Mouse (Mus musculus) megakaryocyte, embryonic 14.5 days (primary cell): ENCODE measurements around the gene Chmp5. TPM values are rescaled to one million over a fixed set of nuclear protein-coding genes. Genes with fewer than 3 reads are reported as not detected.

Experiments used
- H3K27me3 ChIP-seq: replicated peaks from 2 replicates; pipeline ENCODE3; 2012; ENCODE audit warnings: inconsistent platforms
- H3K36me3 ChIP-seq: replicated peaks from 2 replicates; pipeline ENCODE3; 2012; ENCODE audit warnings: low read length, inconsistent platforms, mixed read lengths
- H3K4me1 ChIP-seq: 2 replicates; pipeline ENCODE4 v1.6.1; 2012; ENCODE audit warnings: inconsistent platforms
- H3K4me3 ChIP-seq: replicated peaks from 2 replicates; pipeline ENCODE3; 2012; ENCODE audit warnings: moderate library complexity, mild to moderate bottlenecking, inconsistent platforms
- H3K9me3 ChIP-seq: 2 replicates; pipeline ENCODE4 v1.6.1; 2012; ENCODE audit warnings: inconsistent platforms
- FLI1 ChIP-seq: IDR thresholded peaks from 2 replicates; pipeline ENCODE4 v1.6.1; 2012; ENCODE audit warnings: low read length, inconsistent platforms, mixed read lengths
- GATA1 ChIP-seq: IDR thresholded peaks from 3 replicates; pipeline ENCODE4 v1.6.1; 2012; ENCODE audit warnings: mixed read lengths, low read length, inconsistent platforms, borderline replicate concordance
- polyA plus RNA-seq: library from polyadenylated mRNA; stranded (reverse); fragments of >175 nt; gene quantifications from 2 replicates; pipeline ENCODE4 v1.2.3, GENCODE M21; 2012; ENCODE audit warnings: low replicate concordance; ENCODE audit not compliant: insufficient read depth

Gene Chmp5
- polyA plus RNA-seq, 1 experiment, result 6.2 TPM

DNA sequence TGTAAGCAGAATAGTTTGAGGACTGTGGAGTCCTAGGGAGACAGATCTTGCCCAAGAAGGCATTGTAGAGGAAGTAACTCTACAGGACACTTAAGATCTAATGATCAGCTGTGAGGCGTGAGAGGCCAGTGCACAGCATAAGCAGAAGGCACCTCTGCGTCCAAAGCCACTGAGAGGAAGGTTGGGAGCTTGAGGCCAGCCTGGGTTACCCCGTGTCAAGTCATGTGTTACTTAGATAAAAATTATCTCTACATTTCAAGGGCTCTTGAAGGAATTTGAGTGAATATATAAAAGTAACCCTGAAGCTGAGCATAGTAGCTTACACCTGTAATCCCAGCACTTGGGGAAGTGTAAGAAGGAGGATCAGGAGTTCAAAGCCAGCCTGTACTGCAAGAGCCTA is 65.1 kb downstream of the Chmp5 start:
- no peak overlapping the region for H3K4me3 ChIP-seq

More for the DNA sequence above, 65.1 kb downstream of the Chmp5 start:
- no peaks in the 10 kb centered on the region for H3K9me3 ChIP-seq
- peaks cover 4% of the 10 kb centered on the region; the same call in 1 of the 2 replicates for H3K4me1 ChIP-seq
- H3K27me3 ChIP-seq, result no peaks in the 10 kb centered on the region
- H3K36me3 ChIP-seq, result peaks cover 98% of the 10 kb centered on the region
- TF ChIP-seq GATA1 (no peak), FLI1 (no peak)

Other genes starting within 250 kb of the Chmp5 start
- 7.4 TPM in 1 of 2 replicates, not detected in the other for gene Aptx, start 245.2 kb upstream of the Chmp5 start, polyA plus RNA-seq
- gene Dnaja1, start 226.3 kb upstream of the Chmp5 start, polyA plus RNA-seq, result 0.81 and 43.5 TPM in 2 replicates
- 8.3 TPM in 1 of 2 replicates, not detected in the other for gene Smu1, start 190.5 kb upstream of the Chmp5 start, polyA plus RNA-seq
- gene B4galt1, start 94.4 kb upstream of the Chmp5 start, polyA plus RNA-seq, result 43.8 and 101 TPM in 2 replicates
- gene Spink4, start 28.4 kb upstream of the Chmp5 start, polyA plus RNA-seq, result not detected in 2 replicates
- gene Bag1, start 113 bp upstream of the Chmp5 start, polyA plus RNA-seq, result 409 and 1,033 TPM in 2 replicates
- 1.2 and 4.1 TPM in 2 replicates for gene Nfx1, start 22.5 kb downstream of the Chmp5 start, polyA plus RNA-seq
- not detected in 2 replicates for gene Aqp7, start 99.7 kb downstream of the Chmp5 start, polyA plus RNA-seq
- gene Aqp3, start 149.8 kb downstream of the Chmp5 start, polyA plus RNA-seq, result not detected in 2 replicates
- 22.2 and 35.2 TPM in 2 replicates for gene Nol6, start 176.0 kb downstream of the Chmp5 start, polyA plus RNA-seq
- 25.8 and 32.8 TPM in 2 replicates for gene Ube2r2, start 187.3 kb downstream of the Chmp5 start, polyA plus RNA-seq